Mouse (Mus musculus): ENCODE data around the gene Lgalsl.
A peak's percentile ranks its signal among the peaks of the same experiment; 100 is the strongest.

Lgalsl gene

GRCm38 (mm10) chr11:20823961-20824360 is 6.9 kb downstream of the Lgalsl start:
- DNase-seq (ENCODE audit: low read depth): no peak

GRCm38 (mm10) chr11:20823301-20823700 is 7.6 kb downstream of the Lgalsl start:
- DNase-seq (ENCODE audit: low read depth): no peak

- DNase-seq (ENCODE audit: low read depth): no peak
Measured at GRCm38 (mm10) chr11:20821351-20821750, 9.5 kb downstream of the Lgalsl start.

- DNase-seq (ENCODE audit: low read depth): no peak
Measured at GRCm38 (mm10) chr11:20813901-20814523, 16.8 kb downstream of the Lgalsl start.

- no peak for DNase-seq (ENCODE audit: low read depth)
Measured at GRCm38 (mm10) chr11:20812153-20812887, 18.5 kb downstream of the Lgalsl start.

- DNase-seq (ENCODE audit: low read depth): no peak
Measured at GRCm38 (mm10) chr11:20806659-20807058, 24.2 kb downstream of the Lgalsl start.

GRCm38 (mm10) chr11:20805604-20806249 is 25.1 kb downstream of the Lgalsl start:
- DNase-seq (ENCODE audit: low read depth): no peak

- no peak for DNase-seq (ENCODE audit: low read depth)
Measured at GRCm38 (mm10) chr11:20804416-20804815, 26.4 kb downstream of the Lgalsl start.

GRCm38 (mm10) chr11:20800277-20801092 is 30.4 kb downstream of the Lgalsl start:
- DNase-seq (ENCODE audit: low read depth): no peak

GRCm38 (mm10) chr11:20797841-20798240 is 33.0 kb downstream of the Lgalsl start:
- DNase-seq (ENCODE audit: low read depth): no peak

GRCm38 (mm10) chr11:20795466-20795865 is 35.4 kb downstream of the Lgalsl start:
- no peak for DNase-seq (ENCODE audit: low read depth)

GRCm38 (mm10) chr11:20794913-20795254 is 36.0 kb downstream of the Lgalsl start:
- DNase-seq (ENCODE audit: low read depth): no peak

- peak; percentile 95 for DNase-seq (ENCODE audit: low read depth)
Measured at GRCm38 (mm10) chr11:20794196-20794912, 36.5 kb downstream of the Lgalsl start.

GRCm38 (mm10) chr11:20793676-20794075 is 37.2 kb downstream of the Lgalsl start:
- no peak for DNase-seq (ENCODE audit: low read depth)

GRCm38 (mm10) chr11:20792667-20793066 is 38.2 kb downstream of the Lgalsl start:
- DNase-seq (ENCODE audit: low read depth): no peak

- no peak for DNase-seq (ENCODE audit: low read depth)
Measured at GRCm38 (mm10) chr11:20791334-20791733, 39.5 kb downstream of the Lgalsl start.

- no peak for DNase-seq (ENCODE audit: low read depth)
Measured at GRCm38 (mm10) chr11:20789015-20789414, 41.8 kb downstream of the Lgalsl start.

- DNase-seq (ENCODE audit: low read depth): no peak
Measured at GRCm38 (mm10) chr11:20788070-20788469, 42.8 kb downstream of the Lgalsl start.

GRCm38 (mm10) chr11:20786191-20786590 is 44.7 kb downstream of the Lgalsl start:
- DNase-seq (ENCODE audit: low read depth): no peak

GRCm38 (mm10) chr11:20785186-20785585 is 45.7 kb downstream of the Lgalsl start:
- no peak for DNase-seq (ENCODE audit: low read depth)

- DNase-seq (ENCODE audit: low read depth): no peak
Measured at GRCm38 (mm10) chr11:20784776-20785175, 46.1 kb downstream of the Lgalsl start.

- DNase-seq (ENCODE audit: low read depth): no peak
Measured at GRCm38 (mm10) chr11:20783467-20783866, 47.4 kb downstream of the Lgalsl start.

Measured in NIH3T3 (cell line).